In the genomic region with DNA sequence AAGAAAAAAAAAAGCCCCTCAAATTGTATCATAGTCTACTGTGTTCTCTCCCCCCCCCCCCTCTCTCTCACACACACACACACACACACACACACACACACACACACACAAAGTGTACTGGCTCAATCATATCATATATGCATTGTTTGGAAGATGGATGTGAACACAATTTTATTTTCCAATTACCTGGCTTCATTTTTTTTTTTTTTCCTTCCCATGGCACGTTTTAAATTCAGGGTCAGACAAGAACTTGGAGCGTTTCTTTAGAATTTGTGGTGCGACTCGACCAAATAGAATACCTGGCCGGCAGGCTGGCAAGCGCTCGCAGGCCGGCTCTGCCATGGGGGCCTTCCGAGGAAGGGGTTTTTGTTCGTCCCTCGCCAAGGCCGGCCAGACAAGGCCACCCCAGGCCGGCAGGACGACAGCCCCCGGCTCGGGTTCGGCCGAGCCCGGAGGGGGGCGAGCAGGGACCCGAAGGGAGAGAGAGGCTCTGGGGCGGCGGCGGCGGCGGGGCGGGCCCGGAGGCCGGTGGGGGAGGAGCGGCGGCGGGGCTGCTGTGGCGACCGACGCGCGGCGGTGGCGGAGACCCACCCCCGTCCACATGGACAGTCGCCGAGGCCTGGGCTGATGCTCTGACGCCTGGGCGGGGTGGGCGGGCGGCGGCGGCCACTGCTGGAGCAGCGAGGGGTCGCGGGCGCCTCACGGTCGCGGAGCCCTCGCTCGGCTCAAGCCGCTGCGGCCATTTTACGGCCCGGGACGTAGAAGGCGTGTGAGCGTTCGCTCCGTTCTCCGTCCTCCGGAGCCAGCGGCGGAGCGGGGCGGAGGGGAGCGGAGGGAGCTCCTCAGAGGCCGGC, we compare ENCODE assay signal across 8 mouse cellular contexts. TPM values are rescaled to one million over a fixed set of nuclear protein-coding genes. Genes with fewer than 3 reads are reported as not detected.
DNase-seq lines count a peak whose midpoint lies in the region; ATAC-seq lines count a peak whose summit lies in the region.

Gene Senp6, plus strand, starts transcription at position 537 of the 854 bp plus-strand sequence.

- H3K9me3 ChIP-seq in hindbrain, embryonic 12.5 days (replicated peaks), result no peaks in the 10 kb centered on the region

- peak; percentile 93 for ATAC-seq in hindbrain, embryonic 12.5 days (ENCODE audit: low FRiP score)

- H3K4me1 ChIP-seq in hindbrain, embryonic 12.5 days, result peaks cover 23% of the 10 kb centered on the region

- peak within 1 kb of the TSS; percentile 57 for H3K4me2 ChIP-seq in hindbrain, embryonic 12.5 days (replicated peaks)

- H3K27ac ChIP-seq in hindbrain, embryonic 12.5 days, result peak within 1 kb of the TSS; percentile 100

- no peaks in the 10 kb centered on the region for H3K36me3 ChIP-seq in hindbrain, embryonic 12.5 days

- peak within 1 kb of the TSS; percentile 94 for H3K4me3 ChIP-seq in hindbrain, embryonic 12.5 days

- 0% methylated on average over 43 of the region's 74 CpGs for WGBS in hindbrain, embryonic 12.5 days

- peak within 1 kb of the TSS; percentile 98 for H3K9ac ChIP-seq in hindbrain, embryonic 12.5 days

- no peaks in the 10 kb centered on the region for H3K27me3 ChIP-seq in hindbrain, embryonic 12.5 days

- peak; percentile 70 for DNase-seq in R1 (ENCODE audit: low read depth, low spot score)
- peak; percentile 71 for DNase-seq in cerebellum, adult 9-11 months
- DNase-seq in frontal cortex, postnatal 25 days (ENCODE audit: low spot score in 2 of 2), result peak; percentile 37 to 49
- peak; percentile 66 to 69 for DNase-seq in layer of hippocampus, postnatal 36 days
- DNase-seq in lung, postnatal 4 days, result peak; percentile 84 to 89
- DNase-seq in right cerebral cortex, adult 2 months (ENCODE audit: low spot score in 2 of 2), result peak; percentile 52 to 65
- peak; percentile 21 for DNase-seq in urinary bladder, postnatal 10 days (ENCODE audit: low spot score)

RNA-seq across cellular contexts. Expression of gene Senp6, which starts in this region (rescaled TPM):
- polyA plus RNA-seq in hindbrain, embryonic 12.5 days (2016; fragmentation: Nextera tagmentation; extraction: Ambion mirVana), result 83.4 and 89.3 TPM in 2 replicates
- total RNA-seq in layer of hippocampus, postnatal 36 days (2021), result 100 to 1,000 TPM; 107 TPM

Comparison
In these comparisons a context has a peak if more than half of its experiments do, and no peak if none do; other contexts are left out.
1. Peak in every context shown above with its lines: DNase-seq, ATAC-seq, H3K4me3 ChIP-seq and H3K27ac ChIP-seq.
2. DNase-seq: peak in every context shown above with its lines; median percentile 86 in lung, postnatal 4 days; 71 in cerebellum, adult 9-11 months; 70 in R1; 68 in layer of hippocampus, postnatal 36 days; 58 in right cerebral cortex, adult 2 months; 43 in frontal cortex, postnatal 25 days; 21 in urinary bladder, postnatal 10 days.